In the genomic region with DNA sequence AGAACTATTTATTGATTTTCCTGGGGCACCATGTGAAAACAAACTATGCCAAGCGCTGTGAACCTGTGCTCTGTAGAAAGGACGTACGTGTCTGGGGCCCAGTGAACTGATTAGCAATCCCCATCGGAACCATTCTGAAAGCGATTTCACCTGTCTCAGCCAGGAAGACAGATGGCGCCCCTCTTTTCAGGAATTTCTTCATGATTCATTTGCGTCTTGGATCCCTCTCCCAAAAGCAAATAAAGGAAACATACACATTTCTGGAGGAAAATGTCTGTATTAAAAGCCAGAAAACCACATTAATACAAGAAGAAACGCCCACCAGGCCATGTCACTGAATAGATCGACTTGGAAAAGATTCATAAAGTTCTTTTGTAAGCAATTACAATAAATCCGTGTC, we compare ENCODE assay signal across 10 mouse cellular contexts. TPM values are rescaled to one million over a fixed set of nuclear protein-coding genes. Genes with fewer than 3 reads are reported as not detected.
DNase-seq lines count a peak whose midpoint lies in the region; ATAC-seq and TF ChIP-seq lines count a peak whose summit lies in the region.
"Had no signal": no experiment of that assay in that cellular context is flagged by ENCODE, and none has a peak within 500 bp of the region (broad histone marks: within the 10 kb centered on the region; RNA-seq: fewer than 3 reads in every experiment).

No protein-coding gene starts in this region.

- H3K4me3 ChIP-seq in embryonic facial prominence, embryonic 12.5 days = no peak overlapping the region
- H3K4me3 ChIP-seq in hindbrain, postnatal 0 days (ENCODE audit: low read length) = peak overlapping the region; percentile 73
- H3K4me3 ChIP-seq in neural tube, embryonic 15.5 days (replicated peaks) = peak overlapping the region; percentile 85

- H3K27ac ChIP-seq in embryonic facial prominence, embryonic 12.5 days = no peak overlapping the region
- no peak overlapping the region for H3K27ac ChIP-seq in hindbrain, postnatal 0 days
- no peak overlapping the region for H3K27ac ChIP-seq in neural tube, embryonic 15.5 days (replicated peaks)

- 36% methylated on average over 10 of the region's 10 CpGs for WGBS in embryonic facial prominence, embryonic 12.5 days
- 22% methylated on average over 10 of the region's 10 CpGs for WGBS in hindbrain, postnatal 0 days
- 11% methylated on average over 10 of the region's 10 CpGs for WGBS in neural tube, embryonic 15.5 days

- TF ChIP-seq CTCF in hindbrain, postnatal 0 days (IDR thresholded peaks at IDR 0.05; ENCODE audit: low read depth) = peak; percentile 54

- H3K27me3 ChIP-seq in embryonic facial prominence, embryonic 12.5 days = peaks cover 11% of the 10 kb centered on the region
- H3K27me3 ChIP-seq in hindbrain, postnatal 0 days (ENCODE audit: insufficient read depth, low read length) = no peaks in the 10 kb centered on the region
- peaks cover 30% of the 10 kb centered on the region; the same call in 1 of the 2 replicates for H3K27me3 ChIP-seq in neural tube, embryonic 15.5 days (replicated peaks)

- H3K9ac ChIP-seq in embryonic facial prominence, embryonic 12.5 days = no peak overlapping the region
- H3K9ac ChIP-seq in hindbrain, postnatal 0 days (replicated peaks; ENCODE audit: low read length) = 0 out of 2 replicates have a peak overlapping the region, but pooled peaks have one; percentile 72
- H3K9ac ChIP-seq in neural tube, embryonic 15.5 days (replicated peaks) = 0 out of 2 replicates have a peak overlapping the region, but pooled peaks have one; percentile 12

- peak overlapping the region; percentile 90; the same call in 1 of the 2 replicates for H3K4me2 ChIP-seq in embryonic facial prominence, embryonic 12.5 days (replicated peaks)
- peak overlapping the region; percentile 85 for H3K4me2 ChIP-seq in hindbrain, postnatal 0 days (ENCODE audit: low read depth, low read length)
- H3K4me2 ChIP-seq in neural tube, embryonic 15.5 days = peak overlapping the region; percentile 86

- H3K9me3 ChIP-seq in embryonic facial prominence, embryonic 12.5 days = no peaks in the 10 kb centered on the region
- no peaks in the 10 kb centered on the region for H3K9me3 ChIP-seq in hindbrain, postnatal 0 days (ENCODE audit: low read length)
- H3K9me3 ChIP-seq in neural tube, embryonic 15.5 days (replicated peaks) = no peaks in the 10 kb centered on the region

- H3K4me1 ChIP-seq in embryonic facial prominence, embryonic 12.5 days = no peaks in the 10 kb centered on the region
- H3K4me1 ChIP-seq in hindbrain, postnatal 0 days (ENCODE audit: insufficient read depth, low read length) = peaks cover 5% of the 10 kb centered on the region; the same call in 1 of the 2 replicates
- peaks cover 12% of the 10 kb centered on the region for H3K4me1 ChIP-seq in neural tube, embryonic 15.5 days

- DNase-seq in left cerebral cortex, postnatal 25 days (ENCODE audit: low spot score in 2 of 2) = peak; percentile 18 to 49
- DNase-seq in left cerebral cortex, adult 8-10 months (ENCODE audit: low spot score in 2 of 2) = no peak
- DNase-seq in hindbrain, postnatal 0 days (ENCODE audit: low spot score) = peak; percentile 62
- DNase-seq in testis, postnatal 10 days (ENCODE audit: low spot score) = no peak

- no peak for ATAC-seq in embryonic facial prominence, embryonic 12.5 days (ENCODE audit: insufficient number of reproducible peaks, insufficient read depth, low FRiP score, low TSS enrichment)
- ATAC-seq in hindbrain, postnatal 0 days = no peak
- no peak for ATAC-seq in neural tube, embryonic 15.5 days (ENCODE audit: low FRiP score)
- ATAC-seq in activated CD4-positive, CD25-positive, alpha-beta regulatory T cell, adult 4 months = no peak

- intact Hi-C loops in left cerebral cortex, postnatal 25 days (cut with DNase I) = loop anchor here (2.0 to 10.0 kb wide), 2 partner anchors 180 to 524 kb away; no protein-coding TSS in a partner anchor

- no peaks in the 10 kb centered on the region for H3K36me3 ChIP-seq in embryonic facial prominence, embryonic 12.5 days
- no peaks in the 10 kb centered on the region for H3K36me3 ChIP-seq in hindbrain, postnatal 0 days (ENCODE audit: insufficient read depth, low read length)
- no peaks in the 10 kb centered on the region for H3K36me3 ChIP-seq in neural tube, embryonic 15.5 days

RNA-seq across cellular contexts. Expression of gene Tmem158, which starts 1.8 kb away (rescaled TPM):
- 10 to 100 TPM; 56.5 to 75.0 TPM for total RNA-seq in left cerebral cortex, postnatal 25 days (2021)
- total RNA-seq in left cerebral cortex, adult 8-10 months (2022) = 10 to 100 TPM; 73.6 to 80.0 (median 74.8) TPM
- polyA plus RNA-seq in embryonic facial prominence, embryonic 12.5 days (2016; fragmentation: Nextera tagmentation; extraction: Ambion mirVana) = 11.1 and 11.3 TPM in 2 replicates
- total RNA-seq in hindbrain, postnatal 0 days (2014; rRNA removed) = 153 and 182 TPM in 2 replicates
- polyA plus RNA-seq in hindbrain, postnatal 0 days (2015; fragmentation: Nextera tagmentation; extraction: Ambion mirVana) = 46.1 and 51.6 TPM in 2 replicates
- polyA plus RNA-seq in neural tube, embryonic 15.5 days (2015; fragmentation: Nextera tagmentation; extraction: Ambion mirVana) = 39.1 and 49.7 TPM in 2 replicates
- 1 to 10 TPM in 1 of 2 experiments, under 1 TPM in 1; 0.46 to 1.2 TPM for polyA plus RNA-seq in activated CD4-positive, CD25-positive, alpha-beta regulatory T cell, adult 4 months (2017; shearing (Covaris generic))

RNA-seq across cellular contexts. Expression of gene Cdcp1, which starts 43.0 kb away (rescaled TPM):
- total RNA-seq in left cerebral cortex, postnatal 25 days (2021) = under 1 TPM; 0.11 to 0.23 TPM
- under 1 TPM; 0.11 to 0.44 (median 0.21) TPM for total RNA-seq in left cerebral cortex, adult 8-10 months (2022)
- polyA plus RNA-seq in embryonic facial prominence, embryonic 12.5 days (2016; fragmentation: Nextera tagmentation; extraction: Ambion mirVana) = 6.2 and 6.3 TPM in 2 replicates
- 0.26 and 0.29 TPM in 2 replicates for total RNA-seq in hindbrain, postnatal 0 days (2014; rRNA removed)
- polyA plus RNA-seq in hindbrain, postnatal 0 days (2015; fragmentation: Nextera tagmentation; extraction: Ambion mirVana) = 0.14 and 0.38 TPM in 2 replicates
- polyA plus RNA-seq in neural tube, embryonic 15.5 days (2015; fragmentation: Nextera tagmentation; extraction: Ambion mirVana) = 0.19 and 2.5 TPM in 2 replicates
- polyA plus RNA-seq in activated CD4-positive, CD25-positive, alpha-beta regulatory T cell, adult 4 months (2017; shearing (Covaris generic)) = under 1 TPM; 0.57 to 0.97 TPM
- total RNA-seq: gastrocnemius, adult 18-20 months; layer of hippocampus, postnatal 14 days; MEL had no signal

Comparison
In these comparisons a context has a peak if more than half of its experiments do, and no peak if none do; other contexts are left out.
1. DNase-seq: peak in left cerebral cortex, postnatal 25 days (2 of 2) and hindbrain, postnatal 0 days (single experiment); none in left cerebral cortex, adult 8-10 months (0 of 2) and testis, postnatal 10 days (single experiment).
2. Peak in every context shown above with its lines, with median percentiles within 50 percentile points of each other: H3K4me2 ChIP-seq.